Mouse (Mus musculus) macrophage (primary cell): ENCODE results near the gene Rps21. TPM values are rescaled to one million over a fixed set of nuclear protein-coding genes. Genes with fewer than 3 reads are reported as not detected.

Experiments used
- H3K27ac ChIP-seq: fragments of 350-480 bp; formaldehyde crosslinking; 2 replicates; pipeline ENCODE4 v1.9.0; 2021
- H3K36me3 ChIP-seq: fragments of 350-480 bp; formaldehyde crosslinking; 2 replicates; pipeline ENCODE4 v1.9.0; 2021; ENCODE audit errors: inconsistent target
- H3K4me3 ChIP-seq: fragments of 350-480 bp; formaldehyde crosslinking; 2 replicates; pipeline ENCODE4 v1.9.0; 2021; ENCODE audit errors: inconsistent target
- H3K79me2 ChIP-seq: fragments of 350-480 bp; formaldehyde crosslinking; 2 replicates; pipeline ENCODE4 v1.9.0; 2021; ENCODE audit errors: inconsistent target
- WGBS: methylation state at CpG from one replicate; pipeline ENCODE4 v1.1.7; 2026; ENCODE audit warnings: inconsistent platforms; ENCODE audit not compliant: missing documents; 5-methylcytosine and 5-hydroxymethylcytosine counted together
- polyA plus RNA-seq: library from polyadenylated mRNA; stranded (reverse); fragments of 250-400 nt; gene quantifications from 3 replicates; pipeline ENCODE4 v1.2.4, GENCODE M21; 2018; ENCODE audit warnings: inconsistent platforms

Rps21 gene
- polyA plus RNA-seq, 1 experiment from 2014 or later: 350 TPM

DNA sequence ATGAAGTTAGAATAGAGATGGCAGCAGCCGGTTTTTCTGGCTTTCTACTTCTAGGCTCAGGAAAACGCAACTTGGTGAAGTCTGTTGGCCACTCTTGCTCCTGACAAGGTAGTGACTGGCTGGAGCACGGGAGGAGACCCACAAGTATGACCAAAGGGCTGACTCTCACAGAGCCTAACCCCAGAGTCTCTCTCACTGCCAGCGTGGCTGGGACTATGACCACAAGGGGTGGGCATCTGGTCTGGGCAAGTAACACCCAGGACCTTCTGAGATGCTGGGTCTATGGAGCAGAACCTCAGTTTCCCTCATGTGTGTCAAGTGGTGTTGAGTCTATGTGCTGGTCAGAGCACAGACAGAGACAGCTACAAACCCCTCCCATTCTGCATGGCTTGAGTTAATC is 19.2 kb downstream of the Rps21 start:
- no peaks in the 10 kb centered on the region for H3K36me3 ChIP-seq
- H3K79me2 ChIP-seq: no peaks in the 10 kb centered on the region
- H3K27ac ChIP-seq: no peak overlapping the region
- whole genome bisulfite sequencing: 9% methylated on average over 4 of the region's 4 CpGs
- no peak overlapping the region for H3K4me3 ChIP-seq

DNA sequence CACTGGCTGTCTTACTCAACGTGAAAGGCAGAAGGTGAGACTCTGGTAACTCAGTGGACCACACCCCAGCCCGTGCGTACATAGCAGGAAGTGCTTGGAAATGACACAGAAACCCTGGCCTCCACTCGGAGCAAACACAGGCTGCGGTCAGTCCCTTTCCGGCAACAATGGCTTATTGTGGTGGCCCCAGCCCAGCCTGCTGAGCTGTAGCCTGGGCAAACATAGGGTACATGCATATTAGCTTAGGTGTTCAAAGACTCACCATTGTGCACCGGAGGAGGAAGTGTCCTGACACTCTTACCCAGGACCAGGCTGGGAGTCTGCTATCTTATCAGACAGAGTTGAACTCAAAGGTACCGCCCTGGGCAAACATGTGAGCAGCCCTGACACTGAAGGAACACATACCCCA is 19.7 kb downstream of the Rps21 start:
- Histone ChIP-seq H3K79me2 (no peaks in the 10 kb centered on the region), H3K36me3 (no peaks in the 10 kb centered on the region), H3K4me3 (no peak overlapping the region), H3K27ac (no peak overlapping the region)
- 23% methylated on average over 8 of the region's 8 CpGs for WGBS

DNA sequence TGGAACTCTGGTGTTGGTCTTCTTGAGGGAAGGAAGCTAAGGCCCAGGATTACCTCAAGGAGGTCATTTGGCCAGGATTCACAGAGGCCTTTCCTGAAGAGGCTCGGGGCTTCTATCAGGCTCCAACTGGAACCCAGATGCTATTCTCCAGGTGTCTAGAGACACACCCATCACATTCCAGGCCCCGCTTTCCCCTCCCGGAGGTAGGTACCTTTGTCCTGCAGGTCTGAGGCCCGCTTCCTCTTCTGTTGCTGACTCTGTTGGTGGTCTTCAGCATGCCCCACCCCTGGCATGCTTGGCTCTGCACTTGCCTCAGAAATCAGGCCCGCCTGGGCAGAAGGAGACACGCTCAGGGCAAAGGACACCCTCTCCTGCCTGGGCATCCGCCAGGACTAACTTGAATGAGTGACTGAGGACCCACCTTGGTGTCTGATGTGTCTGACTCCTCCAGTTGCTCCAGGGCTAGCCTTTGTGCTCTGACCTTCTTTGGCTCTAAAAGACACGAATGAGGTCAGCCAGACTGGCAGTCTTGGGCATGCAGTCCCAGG is 20.7 kb downstream of the Rps21 start:
- Histone ChIP-seq H3K27ac (no peak overlapping the region), H3K36me3 (no peaks in the 10 kb centered on the region)
- WGBS: 95% methylated on average over 8 of the region's 8 CpGs

DNA sequence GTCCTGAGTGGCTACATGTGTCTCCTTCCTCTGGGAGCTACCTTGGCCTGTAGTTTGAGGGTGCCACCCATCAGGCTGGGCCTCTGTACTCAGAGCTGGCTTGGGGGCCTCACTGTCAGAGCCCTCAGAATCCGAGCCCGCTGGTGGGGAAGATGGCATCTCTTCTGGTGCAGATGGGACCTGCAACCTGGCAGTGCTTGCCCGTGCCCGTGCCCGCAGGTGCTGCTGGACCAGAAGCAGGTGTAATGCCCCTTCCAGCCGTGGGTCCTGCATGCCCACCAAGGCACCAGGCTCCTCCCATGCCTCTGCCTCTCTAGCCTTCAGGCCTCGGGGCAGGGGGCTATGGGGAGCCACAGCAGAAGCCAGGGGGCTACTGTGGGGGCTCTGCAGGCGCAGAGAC is 22.1 kb downstream of the Rps21 start:
- Histone ChIP-seq H3K4me3 (no peak overlapping the region), H3K79me2 (no peaks in the 10 kb centered on the region), H3K36me3 (no peaks in the 10 kb centered on the region), H3K27ac (no peak overlapping the region)
- 86% methylated on average over 8 of the region's 8 CpGs for WGBS

More for the DNA sequence above, 20.7 kb downstream of the Rps21 start:
- Histone ChIP-seq H3K4me3 (no peak overlapping the region), H3K79me2 (no peaks in the 10 kb centered on the region)

DNA sequence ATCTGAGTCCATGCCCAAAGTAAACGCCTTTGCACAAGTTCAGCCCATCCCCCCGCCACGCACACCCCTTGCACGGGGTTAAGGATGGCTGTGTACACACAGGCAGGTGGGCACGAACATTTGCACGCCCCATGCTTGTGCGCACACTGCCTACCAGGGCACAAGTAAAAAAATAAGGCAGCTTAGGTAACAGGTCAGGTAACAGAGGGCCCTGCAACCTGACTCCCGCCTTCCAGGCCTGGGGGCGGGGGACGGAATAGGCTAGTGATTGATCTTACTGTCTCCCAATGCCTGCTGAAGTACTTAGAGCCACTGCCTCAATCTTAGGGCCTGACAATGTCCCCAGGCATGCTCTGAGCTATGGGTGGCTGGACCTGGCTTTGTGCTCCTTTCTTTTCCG is 31.8 kb downstream of the Rps21 start:
- Histone ChIP-seq H3K79me2 (no peaks in the 10 kb centered on the region), H3K36me3 (no peaks in the 10 kb centered on the region), H3K27ac (no peak overlapping the region), H3K4me3 (no peak overlapping the region)
- WGBS: 85% methylated on average over 11 of the region's 11 CpGs

DNA sequence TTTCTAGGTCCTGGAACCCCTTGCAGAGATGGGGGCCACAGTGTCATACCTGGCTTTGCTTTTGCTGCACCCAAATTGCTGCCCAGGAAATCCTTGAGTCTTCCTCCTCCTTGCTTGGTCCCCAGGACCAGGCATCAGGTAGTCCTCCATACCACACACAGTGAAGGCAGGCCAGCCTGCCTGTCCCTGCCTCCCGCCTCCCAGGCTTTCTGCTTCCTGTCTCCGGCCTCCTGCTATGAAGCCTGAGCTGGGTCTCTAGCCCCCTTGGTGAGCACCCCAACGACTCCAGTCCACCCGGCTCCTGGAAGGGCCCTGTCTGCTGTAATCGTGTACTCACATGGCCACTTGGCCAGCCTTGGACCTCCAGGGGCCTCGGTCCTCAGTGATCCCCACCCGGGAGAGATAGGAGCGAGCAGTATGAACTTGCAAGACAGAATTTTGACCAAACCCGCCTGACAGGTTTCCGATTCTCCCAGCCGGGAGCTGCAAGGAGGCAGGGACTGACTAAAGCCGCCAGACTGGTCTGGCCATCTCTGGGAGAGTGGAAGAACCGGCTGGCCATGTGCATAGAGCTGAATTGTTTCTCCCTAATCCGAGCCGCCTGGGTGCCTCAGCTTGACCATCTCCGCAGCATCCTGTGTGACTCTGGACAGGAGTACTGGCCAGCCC is 32.4 kb downstream of the Rps21 start, which contains the start of gene Rbbp8nl:
Rbbp8nl (minus strand) TSS at position 440 of the 669 bp plus-strand sequence.
- Histone ChIP-seq H3K27ac (no peak within 1 kb of the TSS), H3K36me3 (no peaks in the 10 kb centered on the region), H3K4me3 (no peak within 1 kb of the TSS), H3K79me2 (no peaks in the 10 kb centered on the region)
- WGBS: 81% methylated on average over 15 of the region's 16 CpGs

DNA sequence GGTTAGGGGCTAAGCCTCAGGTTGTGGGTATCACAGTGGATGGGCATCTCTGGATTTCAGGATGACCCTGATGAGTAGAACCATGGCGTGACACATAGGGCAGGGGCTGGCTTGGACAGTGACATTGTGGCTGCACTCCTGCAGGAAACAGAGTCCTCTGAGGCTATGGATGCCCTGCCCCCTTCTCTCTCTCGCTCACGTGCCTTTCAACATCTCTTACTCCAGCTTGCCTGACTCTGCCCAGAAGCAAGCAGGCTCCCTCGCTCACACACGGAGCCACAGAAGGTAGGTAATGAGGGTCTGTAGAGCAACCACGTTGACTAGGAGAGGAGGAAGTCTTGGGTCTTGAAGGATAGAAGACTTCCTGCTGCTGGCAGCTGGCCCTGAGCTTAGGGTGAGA is 33.3 kb downstream of the Rps21 start:
- no peaks in the 10 kb centered on the region for H3K36me3 ChIP-seq
- H3K27ac ChIP-seq: no peak overlapping the region
- H3K4me3 ChIP-seq: no peak overlapping the region
- no peaks in the 10 kb centered on the region for H3K79me2 ChIP-seq
- WGBS: 46% methylated on average over 6 of the region's 6 CpGs

DNA sequence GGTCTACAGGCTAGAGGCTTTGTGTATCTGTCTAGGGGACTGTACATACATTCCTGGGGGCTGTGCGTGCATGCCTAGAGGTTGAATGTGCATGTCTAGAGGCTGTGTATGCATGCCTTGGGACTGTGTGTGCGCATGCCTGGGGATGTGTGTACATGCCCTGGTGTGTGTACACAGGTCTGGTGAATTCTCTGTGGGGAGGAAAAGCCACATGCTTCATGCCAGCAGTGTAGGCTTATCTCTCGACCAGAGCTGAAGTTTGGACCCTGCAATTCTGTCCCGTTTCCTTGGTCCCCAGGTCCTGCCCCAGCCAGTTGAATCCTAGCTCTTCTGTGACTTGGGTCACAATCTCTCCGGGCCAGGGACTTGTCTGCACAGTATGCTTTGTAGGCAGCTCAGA is 34.4 kb downstream of the Rps21 start:
- 82% methylated on average over 5 of the region's 5 CpGs for WGBS
- Histone ChIP-seq H3K4me3 (no peak overlapping the region), H3K27ac (no peak overlapping the region), H3K36me3 (no peaks in the 10 kb centered on the region), H3K79me2 (no peaks in the 10 kb centered on the region)

DNA sequence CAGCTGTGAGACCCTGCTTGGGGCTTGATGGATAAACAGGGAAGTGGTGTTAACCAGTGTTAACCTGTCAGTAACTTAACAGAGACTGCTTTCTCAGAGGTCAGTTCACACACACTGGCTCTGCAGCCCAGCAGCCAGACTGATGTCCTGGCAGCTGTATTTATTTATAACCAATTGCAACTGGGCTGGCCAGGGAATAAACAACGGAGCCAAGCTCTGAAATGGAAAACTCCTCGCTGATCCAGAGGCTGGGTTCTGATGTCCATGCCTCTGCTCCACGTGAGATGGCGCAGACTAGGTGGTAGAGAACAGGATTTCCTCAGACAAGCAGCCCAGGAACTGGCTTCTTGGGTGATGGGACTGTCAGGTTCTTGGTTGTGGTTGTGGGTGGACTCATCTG is 34.8 kb downstream of the Rps21 start:
- Histone ChIP-seq H3K4me3 (no peak overlapping the region), H3K27ac (no peak overlapping the region), H3K79me2 (no peaks in the 10 kb centered on the region), H3K36me3 (no peaks in the 10 kb centered on the region)
- WGBS: 71% methylated on average over 4 of the region's 4 CpGs

DNA sequence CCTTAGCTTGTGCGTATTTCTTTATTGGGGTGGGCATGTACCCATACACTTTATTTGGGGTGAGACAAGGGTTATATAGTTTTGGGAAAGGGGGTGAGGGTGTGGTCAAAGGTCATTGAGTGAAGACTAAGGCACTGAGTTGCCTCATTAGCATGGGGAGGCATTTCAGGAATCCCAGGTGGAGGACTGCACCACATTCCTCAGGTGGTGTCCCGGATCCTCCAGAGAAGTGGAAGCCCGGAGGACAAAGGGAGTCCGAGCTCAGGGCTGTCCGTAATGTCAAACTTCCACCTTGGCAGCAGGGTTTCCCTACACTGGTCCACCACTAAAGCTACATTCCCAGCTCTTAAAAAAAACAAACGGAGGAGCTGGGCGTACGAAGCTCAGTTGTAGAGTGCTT is 35.7 kb downstream of the Rps21 start:
- Histone ChIP-seq H3K79me2 (no peaks in the 10 kb centered on the region), H3K27ac (no peak overlapping the region), H3K36me3 (no peaks in the 10 kb centered on the region), H3K4me3 (no peak overlapping the region)
- WGBS: 94% methylated on average over 8 of the region's 8 CpGs

DNA sequence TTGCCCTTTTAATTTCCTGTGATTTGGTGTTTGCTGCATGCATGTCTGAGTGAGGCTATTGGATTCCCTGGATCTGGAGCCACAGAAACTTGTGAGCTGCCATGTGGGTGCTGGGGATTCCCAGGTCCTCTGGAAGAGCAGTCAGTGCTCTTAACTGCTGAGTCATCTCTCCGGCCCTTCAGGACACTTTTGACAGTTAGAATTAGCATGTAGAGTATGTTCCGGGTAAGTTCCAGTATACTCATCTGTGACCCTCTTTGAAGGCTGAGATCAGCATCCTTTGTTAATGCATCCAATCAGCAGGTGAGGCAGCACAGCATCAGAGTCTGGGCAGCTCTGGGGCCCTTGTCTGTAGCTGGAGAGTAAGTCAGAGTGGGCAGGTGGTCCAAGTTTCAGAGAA is 43.1 kb downstream of the Rps21 start:
- Histone ChIP-seq H3K36me3 (no peaks in the 10 kb centered on the region), H3K79me2 (no peaks in the 10 kb centered on the region), H3K4me3 (no peak overlapping the region), H3K27ac (no peak overlapping the region)
- WGBS: 15% methylated on average over 2 of the region's 2 CpGs

DNA sequence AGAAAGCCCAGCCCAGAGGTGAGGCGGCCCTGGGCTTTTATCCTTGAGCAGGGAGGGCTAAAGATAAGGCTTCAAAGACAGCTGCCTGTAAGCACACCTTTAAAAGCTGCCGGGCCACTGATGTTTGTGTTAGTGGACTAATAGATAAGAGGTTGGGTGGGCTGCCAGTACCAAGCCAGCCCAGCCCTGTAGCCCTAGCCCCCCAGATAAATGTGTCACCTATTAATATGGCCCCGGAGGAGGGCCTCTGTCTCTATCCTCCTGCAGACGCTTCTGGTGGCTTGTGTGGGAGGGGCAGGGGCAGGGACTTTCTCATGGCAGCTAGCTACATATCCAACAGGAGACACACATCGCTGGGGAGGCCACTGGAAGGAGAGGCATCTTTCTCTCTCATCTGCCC is 43.6 kb downstream of the Rps21 start:
- Histone ChIP-seq H3K4me3 (no peak overlapping the region), H3K27ac (no peak overlapping the region), H3K79me2 (no peaks in the 10 kb centered on the region), H3K36me3 (no peaks in the 10 kb centered on the region)
- 81% methylated on average over 5 of the region's 5 CpGs for WGBS

DNA sequence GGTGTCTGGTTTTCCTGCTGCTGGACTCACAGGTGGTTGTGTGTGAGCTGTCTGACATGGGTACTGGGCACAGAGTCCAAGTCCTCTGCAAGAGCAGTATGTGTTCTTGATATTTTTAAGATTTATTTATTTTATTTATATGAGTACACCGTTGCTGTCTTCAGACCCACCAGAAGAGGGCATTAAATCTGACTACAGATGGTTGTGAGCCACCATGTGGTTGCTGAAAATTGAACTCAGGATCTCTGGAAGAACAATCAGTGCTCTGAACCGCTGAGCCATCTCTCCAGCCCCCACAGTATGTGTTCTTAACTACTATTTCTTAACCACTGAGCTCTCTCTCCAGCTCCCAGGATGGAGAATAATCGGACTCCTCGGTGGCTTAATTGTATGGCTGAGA is 45.0 kb downstream of the Rps21 start:
- 89% methylated on average over 4 of the region's 4 CpGs for WGBS
- Histone ChIP-seq H3K4me3 (no peak overlapping the region), H3K79me2 (no peaks in the 10 kb centered on the region), H3K36me3 (no peaks in the 10 kb centered on the region), H3K27ac (no peak overlapping the region)

DNA sequence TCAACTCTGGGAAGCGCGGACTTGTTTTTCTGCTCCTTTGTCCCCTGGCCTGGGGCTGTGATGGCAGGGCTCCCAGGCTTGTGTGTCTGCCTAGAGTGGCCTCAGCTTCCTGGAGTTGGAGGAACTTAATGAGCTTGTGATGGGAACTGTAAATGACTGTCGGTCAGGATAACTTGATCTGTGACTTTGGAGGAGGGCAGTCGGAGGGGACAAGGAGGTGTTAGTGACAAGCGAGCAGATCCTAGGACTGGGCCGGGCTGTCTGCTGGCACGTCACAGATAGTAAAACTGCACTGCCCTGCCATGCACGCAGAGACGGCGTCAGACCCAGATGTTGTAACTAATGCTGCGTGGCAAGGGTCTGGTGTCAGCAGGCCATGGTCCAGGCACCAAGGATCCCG is 46.3 kb downstream of the Rps21 start:
- Histone ChIP-seq H3K36me3 (no peaks in the 10 kb centered on the region), H3K27ac (no peak overlapping the region), H3K79me2 (no peaks in the 10 kb centered on the region), H3K4me3 (no peak overlapping the region)
- WGBS: 92% methylated on average over 12 of the region's 12 CpGs

DNA sequence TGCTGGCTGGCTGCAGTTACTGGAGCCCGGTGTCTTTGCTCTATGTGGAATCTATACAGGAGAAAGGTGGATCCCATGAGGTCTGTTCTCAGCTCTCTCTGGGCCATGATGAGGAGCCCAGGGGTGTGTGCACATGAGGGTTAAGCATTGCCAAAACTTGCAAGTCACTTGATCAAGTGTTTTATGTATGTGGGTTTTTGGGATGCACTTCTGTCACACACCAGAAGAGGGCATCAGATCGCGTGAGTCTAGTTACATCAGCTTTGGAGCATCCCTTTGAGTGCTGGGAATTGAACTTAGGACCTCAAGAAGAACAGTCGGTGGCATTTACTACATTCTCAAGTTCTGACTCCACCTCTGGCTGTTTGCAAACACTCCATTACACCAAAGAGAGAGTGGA is 47.4 kb downstream of the Rps21 start:
- no peak overlapping the region for H3K27ac ChIP-seq
- no peaks in the 10 kb centered on the region for H3K79me2 ChIP-seq
- H3K4me3 ChIP-seq: no peak overlapping the region
- H3K36me3 ChIP-seq: no peaks in the 10 kb centered on the region
- WGBS: 73% methylated on average over 4 of the region's 4 CpGs

DNA sequence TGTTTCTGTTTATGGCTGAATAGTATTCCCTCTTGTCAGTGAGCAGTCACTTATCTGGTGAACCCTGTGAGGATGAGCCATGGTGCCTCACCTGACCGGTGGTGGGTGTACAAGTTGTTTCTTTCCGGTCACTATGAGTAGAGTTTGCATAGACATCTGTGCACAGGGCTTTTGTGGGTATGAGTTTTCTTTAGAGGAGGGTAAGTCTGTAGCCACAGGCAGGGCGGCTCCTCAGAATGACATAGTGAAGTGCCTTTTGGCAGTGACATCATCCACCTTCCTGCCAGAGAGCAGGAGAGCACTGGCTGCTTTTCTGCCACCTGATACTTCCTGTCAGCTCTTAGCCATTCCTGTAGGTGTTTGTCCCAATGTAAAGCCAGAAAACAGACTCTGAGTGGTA is 48.3 kb downstream of the Rps21 start:
- Histone ChIP-seq H3K79me2 (no peaks in the 10 kb centered on the region), H3K36me3 (no peaks in the 10 kb centered on the region), H3K4me3 (no peak overlapping the region), H3K27ac (no peak overlapping the region)
- 77% methylated on average over 3 of the region's 3 CpGs for WGBS
